Mouse (Mus musculus) myocyte (in vitro differentiated cells): ENCODE data around the gene Syne2. TPM values are rescaled to one million over a fixed set of nuclear protein-coding genes. Genes with fewer than 3 reads are reported as not detected.

Experiments
- H3K27me3 ChIP-seq: one replicate; pipeline ENCODE4 v1.6.1; 2011; ENCODE audit not compliant: control insufficient read depth, insufficient read depth, insufficient read length
- H3K36me3 ChIP-seq: one replicate; pipeline ENCODE4 v1.6.1; 2011; ENCODE audit not compliant: control insufficient read depth, insufficient read depth
- H3K4me2 ChIP-seq: one replicate; pipeline ENCODE4 v1.6.1; 2011; ENCODE audit warnings: low read depth, control low read depth
- H3K4me3 ChIP-seq: one replicate; pipeline ENCODE4 v1.5.1; 2011; ENCODE audit warnings: mild to moderate bottlenecking, control low read depth, moderate library complexity
- H3K79me2 ChIP-seq: one replicate; pipeline ENCODE4 v1.6.1; 2011; ENCODE audit not compliant: control insufficient read depth, insufficient read depth
- H3ac ChIP-seq: one replicate; pipeline ENCODE4 v1.6.1; 2011; ENCODE audit not compliant: control insufficient read depth, insufficient read length
- CEBPB ChIP-seq: IDR thresholded peaks from 2 replicates; pipeline ENCODE4 v1.6.1; 2011; ENCODE audit warnings: mild to moderate bottlenecking, moderate library complexity; ENCODE audit not compliant: poor library complexity, insufficient read depth, severe bottlenecking
- E2F4 ChIP-seq: IDR thresholded peaks from one replicate; pipeline ENCODE4 v1.6.1; 2011; ENCODE audit warnings: mild to moderate bottlenecking, control low read depth, moderate library complexity; ENCODE audit not compliant: insufficient read depth
- MAX ChIP-seq: IDR thresholded peaks from one replicate; pipeline ENCODE4 v1.6.1; 2011; ENCODE audit warnings: low read depth, mild to moderate bottlenecking, control low read depth
- MYOD1 ChIP-seq, 3 experiments: IDR thresholded peaks; one replicate each; pipeline ENCODE4 v1.6.1; 2011; ENCODE audit warnings: control low read depth in 2 of 3, low read depth in 2 of 3, mild to moderate bottlenecking in 2 of 3, moderate library complexity in 1 of 3; ENCODE audit not compliant: insufficient read length in 2 of 3, control insufficient read depth in 1 of 3
- MYOG ChIP-seq, 3 experiments: IDR thresholded peaks; one replicate each; pipeline ENCODE4 v1.6.1; 2011; ENCODE audit warnings: control low read depth in 2 of 3, low read depth in 2 of 3, mild to moderate bottlenecking in 2 of 3; ENCODE audit not compliant: insufficient read length in 2 of 3, control insufficient read depth in 1 of 3, insufficient read depth in 1 of 3
- POLR2A ChIP-seq: IDR thresholded peaks from one replicate; pipeline ENCODE4 v1.6.1; 2011; ENCODE audit warnings: low read depth, mild to moderate bottlenecking, control low read depth, moderate library complexity; ENCODE audit not compliant: insufficient read length
- POLR2AphosphoS2 ChIP-seq: IDR thresholded peaks from one replicate; pipeline ENCODE4 v1.6.1; 2011; ENCODE audit warnings: low read depth, control low read depth; ENCODE audit not compliant: insufficient read length
- REST ChIP-seq: IDR thresholded peaks from one replicate; pipeline ENCODE4 v1.6.1; 2011; ENCODE audit warnings: mild to moderate bottlenecking, control low read depth, moderate library complexity; ENCODE audit not compliant: insufficient read depth, insufficient read length
- SRF ChIP-seq: IDR thresholded peaks from one replicate; pipeline ENCODE4 v1.6.1; 2011; ENCODE audit warnings: low read depth; ENCODE audit not compliant: control insufficient read depth, insufficient read length
- TCF12 ChIP-seq: IDR thresholded peaks from one replicate; pipeline ENCODE4 v1.6.1; 2011; ENCODE audit warnings: mild to moderate bottlenecking, control low read depth; ENCODE audit not compliant: poor library complexity, insufficient read depth, severe bottlenecking
- TCF3 ChIP-seq: IDR thresholded peaks from one replicate; pipeline ENCODE4 v1.6.1; 2011; ENCODE audit warnings: low read depth, control low read depth; ENCODE audit not compliant: insufficient read length
- USF1 ChIP-seq: IDR thresholded peaks from one replicate; pipeline ENCODE4 v1.6.1; 2011; ENCODE audit warnings: low read depth, mild to moderate bottlenecking, control low read depth, moderate library complexity
- polyA plus RNA-seq: library from polyadenylated mRNA; unstranded; fragments of >200 nt; fragmentation: generic; extraction: Trizol; gene quantifications from one replicate; pipeline ENCODE4 v1.2.1, GENCODE M21; 2012; ENCODE audit warnings: missing spikeins

Syne2 gene
- polyA plus RNA-seq, 1 experiment, result 3.7 TPM

DNA sequence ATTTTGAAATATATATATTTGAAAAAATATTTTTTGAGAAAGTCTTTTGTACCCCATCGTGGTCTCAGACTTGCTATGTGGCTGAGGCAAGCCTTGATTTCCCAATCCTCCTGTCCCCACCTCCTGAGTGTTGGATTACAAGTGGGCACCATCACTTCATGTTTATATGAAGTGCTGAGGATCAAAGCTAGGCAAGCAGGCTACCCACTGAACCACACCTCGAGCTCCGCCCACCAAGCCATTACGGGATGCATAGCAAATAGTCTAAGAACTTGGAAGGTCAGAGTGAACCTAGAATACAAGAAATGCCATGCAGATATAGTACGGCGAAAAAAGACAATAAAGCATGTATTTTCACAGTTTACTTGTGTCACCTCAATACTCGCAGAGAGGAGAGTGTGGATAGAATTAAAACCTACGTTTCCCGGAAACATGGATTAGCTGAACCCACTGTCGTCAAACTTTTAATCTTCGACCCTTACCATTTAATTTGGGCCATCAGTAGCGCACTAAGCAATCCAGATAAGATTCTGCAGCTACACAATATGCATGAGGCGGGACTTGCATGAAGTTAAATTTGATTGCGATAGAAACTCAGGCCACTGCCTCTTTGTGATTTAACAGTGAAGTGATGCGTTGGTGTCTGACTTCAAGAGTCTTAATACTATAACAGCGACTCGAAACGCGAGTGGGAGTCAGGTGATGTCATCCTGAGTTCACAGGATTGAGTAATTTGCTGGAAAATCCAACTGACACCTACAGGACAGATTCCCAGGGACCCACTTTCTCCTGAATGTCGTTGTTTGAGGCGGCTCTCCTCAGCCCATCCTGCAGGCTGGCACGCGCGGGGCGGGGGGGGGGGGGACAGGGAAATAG is 715 bp upstream of the Syne2 start:
- TF ChIP-seq MAX (no peak), MYOG (IDR thresholded peaks at IDR 0.05; ENCODE audit: control insufficient read depth in 1 of 3, insufficient read depth in 1 of 3, insufficient read length in 2 of 3, low read depth in 2 of 3) (no peak), POLR2AphosphoS2 (no peak), TCF12 (no peak), E2F4 (no peak), MYOD1 (IDR thresholded peaks at IDR 0.05; ENCODE audit: control insufficient read depth in 1 of 3, insufficient read length in 2 of 3, low read depth in 2 of 3) (no peak), SRF (no peak), TCF3 (no peak), CEBPB (no peak), POLR2A (no peak), USF1 (no peak)
- Histone ChIP-seq H3K27me3 (no peaks in the 10 kb centered on the region), H3K79me2 (no peaks in the 10 kb centered on the region), H3K4me3 (peak overlapping the region; percentile 48), H3K36me3 (no peaks in the 10 kb centered on the region), H3K4me2 (peak overlapping the region; percentile 95), H3ac (peak overlapping the region; percentile 66)

DNA sequence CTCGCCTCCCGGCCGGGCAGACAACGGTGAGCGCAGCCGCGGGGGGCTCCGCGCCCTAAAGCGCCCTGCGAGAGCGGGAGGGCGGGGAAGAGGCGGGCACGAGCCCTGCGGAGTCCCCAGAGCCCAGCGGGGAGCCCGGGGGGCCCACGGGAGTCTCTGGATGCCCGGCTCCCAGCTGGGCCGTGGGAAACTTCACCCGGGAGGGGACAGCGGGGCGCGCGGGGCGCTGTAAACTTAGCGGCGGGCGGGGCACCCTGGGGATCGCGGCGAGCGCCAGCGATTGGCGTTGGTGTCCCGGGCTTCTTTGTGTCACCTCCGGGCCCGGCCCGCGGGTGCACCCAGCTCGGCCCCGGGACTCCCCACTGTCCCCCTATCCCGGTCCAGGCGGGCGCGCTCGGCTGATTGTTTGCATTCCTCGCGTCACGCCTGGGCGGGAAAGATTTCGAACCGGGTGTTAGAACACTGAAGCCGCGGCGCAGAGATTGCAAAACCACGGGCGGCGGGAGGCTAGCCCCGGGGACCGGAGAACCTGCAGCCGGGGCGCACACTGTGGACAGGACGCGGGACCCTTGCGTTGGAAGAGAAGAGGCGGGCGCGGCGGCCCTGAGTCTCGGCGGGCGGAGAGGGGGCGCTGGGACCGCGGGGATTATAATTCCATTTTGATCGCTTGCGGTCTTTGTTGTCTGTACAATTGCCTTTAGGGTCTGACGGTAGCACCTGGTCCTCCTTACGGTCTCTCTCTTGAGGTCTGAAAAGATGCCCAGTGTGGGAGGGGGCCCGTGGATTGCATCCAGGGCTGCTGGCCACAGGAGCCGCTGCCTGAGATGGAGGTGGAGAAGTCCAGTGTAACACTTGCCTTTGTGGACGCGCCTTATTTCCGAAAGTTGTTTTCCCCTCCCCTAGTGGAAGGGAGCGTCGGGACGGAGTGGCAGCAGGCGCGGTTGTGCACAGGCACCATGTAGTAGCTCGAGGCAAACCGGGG is 810 bp downstream of the Syne2 start:
- Histone ChIP-seq H3K36me3 (no peaks in the 10 kb centered on the region), H3K4me2 (peak overlapping the region; percentile 95), H3K4me3 (peak overlapping the region; percentile 48), H3ac (peak overlapping the region; percentile 66), H3K79me2 (no peaks in the 10 kb centered on the region), H3K27me3 (no peaks in the 10 kb centered on the region)
- TF ChIP-seq POLR2A (no peak), MAX (no peak), MYOD1 (IDR thresholded peaks at IDR 0.05; ENCODE audit: control insufficient read depth in 1 of 3, insufficient read length in 2 of 3, low read depth in 2 of 3) (no peak), CEBPB (0 out of 2 replicates have a peak, but pooled peaks have one; percentile 36), REST (no peak), TCF12 (no peak), MYOG (IDR thresholded peaks at IDR 0.05; ENCODE audit: control insufficient read depth in 1 of 3, insufficient read depth in 1 of 3, insufficient read length in 2 of 3, low read depth in 2 of 3) (no peak), TCF3 (no peak), USF1 (no peak), SRF (no peak), POLR2AphosphoS2 (no peak), E2F4 (peak; percentile 30)

DNA sequence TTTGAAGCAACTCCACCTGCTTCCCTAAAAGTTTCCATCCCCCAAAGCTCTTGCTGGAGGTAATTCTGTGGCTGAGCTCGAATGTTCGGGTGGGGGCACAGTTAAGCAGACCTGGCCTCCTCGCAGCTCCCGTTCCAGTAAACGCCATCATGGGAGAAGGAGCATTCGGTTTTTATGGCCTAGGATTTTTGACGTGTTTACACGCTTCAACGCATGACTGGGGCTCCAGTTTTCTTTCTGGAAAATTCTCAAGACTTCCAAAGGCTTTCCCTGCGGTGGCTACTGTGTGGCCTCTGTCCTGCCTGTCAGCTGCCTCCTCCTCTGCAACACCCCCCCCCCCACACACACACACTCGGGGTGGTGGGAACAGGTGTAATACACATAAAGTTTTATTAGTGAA is 1.5 kb downstream of the Syne2 start:
- Histone ChIP-seq H3K79me2 (no peaks in the 10 kb centered on the region), H3K27me3 (no peaks in the 10 kb centered on the region), H3K4me2 (peak overlapping the region; percentile 95), H3K4me3 (peak overlapping the region; percentile 48), H3K36me3 (no peaks in the 10 kb centered on the region), H3ac (no peak overlapping the region)
- TF ChIP-seq POLR2A (no peak), SRF (no peak), USF1 (no peak), CEBPB (no peak), MYOD1 (IDR thresholded peaks at IDR 0.05; ENCODE audit: control insufficient read depth in 1 of 3, insufficient read length in 2 of 3, low read depth in 2 of 3) (no peak), E2F4 (no peak), POLR2AphosphoS2 (no peak), MYOG (IDR thresholded peaks at IDR 0.05; ENCODE audit: control insufficient read depth in 1 of 3, insufficient read depth in 1 of 3, insufficient read length in 2 of 3, low read depth in 2 of 3) (no peak), REST (no peak)

DNA sequence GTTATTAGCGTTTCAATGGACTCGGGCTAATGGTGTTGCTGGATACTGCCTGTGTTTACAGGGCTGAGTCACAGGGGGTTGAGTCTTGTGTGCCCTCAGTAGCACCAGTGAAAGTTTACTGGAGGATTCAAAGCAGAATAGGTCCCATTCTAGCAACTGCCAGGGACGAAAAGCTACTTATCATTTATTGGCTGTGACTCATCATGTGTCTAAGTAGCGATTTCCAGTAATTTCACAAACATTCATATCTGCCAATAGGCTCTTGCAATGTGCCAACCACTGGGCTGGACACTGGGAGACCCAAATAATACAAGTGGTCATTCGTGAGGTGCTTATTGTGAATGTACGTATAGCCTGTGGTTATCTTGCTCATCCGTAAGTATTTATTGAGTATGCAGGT is 2.3 kb downstream of the Syne2 start:
- Histone ChIP-seq H3K4me2 (peak overlapping the region; percentile 95), H3K79me2 (no peaks in the 10 kb centered on the region), H3K27me3 (no peaks in the 10 kb centered on the region), H3K36me3 (no peaks in the 10 kb centered on the region), H3K4me3 (no peak overlapping the region), H3ac (no peak overlapping the region)
- TF ChIP-seq MYOD1 (IDR thresholded peaks at IDR 0.05; ENCODE audit: control insufficient read depth in 1 of 3, insufficient read length in 2 of 3, low read depth in 2 of 3), result no peak
- TF ChIP-seq USF1, result peak; percentile 38
